Mouse (Mus musculus) ES-Bruce4 (cell line): ENCODE data around the gene Psme2.
A peak's percentile ranks its signal among the peaks of the same experiment; 100 is the strongest.

Experiments used
- CTCF ChIP-seq: IDR thresholded peaks from one replicate; pipeline ENCODE4 v1.8.1; 2011; ENCODE audit warnings: low read depth, low read length
- POLR2A ChIP-seq: IDR thresholded peaks from one replicate; pipeline ENCODE4 v1.8.1; 2011; ENCODE audit warnings: low read length; ENCODE audit not compliant: insufficient read depth

- TF ChIP-seq CTCF (no peak), POLR2A (peak; percentile 58)
Observed at GRCm38 (mm10) chr14:55577871-55578667, 12.8 kb downstream of the Psme2 start, which contains the start of gene Psme1.
